Mouse (Mus musculus): ENCODE measurements around the gene Slc19a1.

Gene Slc19a1

DNA sequence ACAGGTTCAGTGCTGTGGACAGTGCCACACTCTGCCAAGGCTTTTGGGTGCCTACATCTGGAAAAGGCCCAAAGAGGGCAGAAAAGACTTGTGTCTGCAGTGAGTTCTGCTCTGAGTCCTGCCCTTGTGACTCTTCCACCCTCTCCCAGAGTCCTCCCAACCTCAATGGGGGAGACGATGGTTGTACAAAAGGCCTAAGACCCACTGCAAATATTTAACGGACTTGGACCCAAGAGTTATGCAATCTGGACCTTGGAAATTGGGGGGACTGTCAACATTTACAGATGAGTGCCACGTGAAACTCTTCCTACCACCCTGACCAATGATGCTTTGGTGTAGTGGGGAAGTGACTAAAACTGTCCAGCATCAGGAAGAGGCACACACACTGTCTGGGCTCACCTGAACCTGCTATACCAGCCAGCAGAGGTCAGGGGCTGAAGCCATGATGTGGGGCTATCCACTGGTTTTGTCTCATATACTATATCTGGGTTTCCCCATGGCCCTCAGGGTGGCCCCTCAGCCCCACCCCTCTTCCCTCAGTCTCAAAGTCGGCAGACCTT, 59.6 kb downstream of the Slc19a1 start:
- DNase-seq (ENCODE audit: low read depth, low spot score): no peak

DNA sequence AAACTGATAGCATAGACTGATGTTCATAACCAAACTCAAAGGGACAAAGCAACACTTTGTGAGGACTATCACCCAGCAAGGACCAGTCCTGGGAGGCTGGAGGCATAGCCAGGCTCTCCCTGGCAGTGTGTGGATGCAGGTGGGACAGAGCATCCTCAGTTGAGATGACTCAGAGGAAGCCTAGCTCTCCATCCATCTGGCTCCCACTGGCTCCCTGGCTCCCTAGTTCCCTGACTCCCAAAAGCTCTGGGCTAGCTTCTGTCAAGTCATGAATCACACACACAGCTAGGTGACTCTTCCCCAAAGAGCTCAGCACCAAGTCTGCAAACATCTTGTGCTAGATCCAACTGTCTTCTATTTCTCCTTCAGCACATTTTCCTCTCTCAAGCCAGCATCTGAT, 61.8 kb downstream of the Slc19a1 start:
- DNase-seq (ENCODE audit: low read depth, low spot score): no peak

DNA sequence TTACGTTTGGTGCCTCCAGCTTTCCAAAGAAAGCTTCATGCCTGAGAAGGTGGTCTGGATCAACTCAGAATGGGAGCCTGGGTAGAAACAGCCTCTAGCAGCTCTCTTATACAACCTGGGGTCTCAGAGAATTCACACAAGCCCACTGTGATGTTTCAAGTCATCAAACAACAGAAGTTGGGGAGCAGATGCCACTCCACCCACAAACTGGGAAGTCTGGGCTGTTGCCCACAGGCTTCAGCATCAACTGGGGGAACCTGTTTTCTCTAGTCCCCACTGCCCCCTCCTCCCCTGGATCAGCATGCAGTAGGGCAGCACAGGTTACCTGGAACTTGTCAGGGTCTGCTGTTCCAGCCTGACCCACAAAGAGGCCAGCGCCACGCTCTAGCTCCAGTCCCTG, 63.6 kb downstream of the Slc19a1 start:
- DNase-seq (ENCODE audit: low read depth, low spot score): no peak

DNA sequence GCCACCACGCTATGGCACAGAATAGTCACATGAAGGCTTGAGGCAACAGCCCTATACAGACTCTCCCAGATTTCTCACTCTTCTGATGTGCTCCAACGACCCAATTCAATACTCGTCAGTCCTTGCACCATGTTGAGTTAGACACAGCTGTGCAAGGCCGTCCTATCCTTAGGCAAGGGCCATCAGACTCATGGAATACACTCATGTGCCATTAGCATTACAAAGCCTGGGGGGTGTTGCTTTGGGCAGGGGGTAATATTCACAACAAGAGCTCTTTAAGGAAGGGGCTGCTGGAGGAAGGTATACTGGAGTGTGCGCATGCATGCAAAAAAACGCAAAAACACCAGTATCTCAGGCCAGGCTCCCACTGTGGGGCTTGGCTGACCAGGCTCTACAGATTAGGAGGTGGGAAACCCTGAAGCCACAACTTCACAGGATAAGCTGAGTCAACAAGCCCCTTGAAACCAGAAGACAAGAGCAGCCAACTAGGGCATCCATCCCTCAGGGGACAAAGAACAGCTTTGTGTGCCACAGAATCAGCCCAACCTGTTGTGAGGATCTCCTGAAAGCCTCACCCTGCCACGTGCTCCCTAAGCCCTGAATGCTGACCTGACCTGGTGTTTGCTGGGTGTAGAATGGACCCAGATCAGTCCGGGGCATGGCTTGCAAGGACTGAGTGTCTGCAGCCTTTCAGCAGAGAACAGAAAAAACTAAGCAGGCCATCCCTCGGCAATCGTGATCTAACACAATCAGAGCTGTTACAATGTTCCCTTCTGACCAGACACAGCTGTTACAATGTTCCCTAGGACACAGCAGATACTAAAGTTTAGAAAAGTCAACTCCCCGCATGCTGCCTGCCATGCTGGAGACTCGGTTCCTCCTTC, 65.2 kb downstream of the Slc19a1 start:
- DNase-seq (ENCODE audit: low read depth, low spot score): no peak

DNA sequence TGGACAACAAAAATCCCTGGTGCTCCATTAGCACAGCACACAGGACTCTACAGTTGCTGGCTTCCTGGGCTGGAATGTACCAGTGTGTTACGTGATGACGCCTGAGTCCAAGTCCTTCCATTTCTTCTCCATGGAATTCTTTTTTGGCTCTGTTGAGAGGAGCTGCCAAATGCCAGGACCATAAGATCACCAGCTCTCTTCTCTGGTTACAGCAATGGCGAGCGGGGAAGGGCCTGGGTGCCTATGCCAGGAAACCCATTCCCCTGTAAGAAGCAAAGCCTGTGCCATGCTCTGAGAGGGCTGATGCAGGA, 65.8 kb downstream of the Slc19a1 start:
- DNase-seq (ENCODE audit: low read depth, low spot score): no peak

DNA sequence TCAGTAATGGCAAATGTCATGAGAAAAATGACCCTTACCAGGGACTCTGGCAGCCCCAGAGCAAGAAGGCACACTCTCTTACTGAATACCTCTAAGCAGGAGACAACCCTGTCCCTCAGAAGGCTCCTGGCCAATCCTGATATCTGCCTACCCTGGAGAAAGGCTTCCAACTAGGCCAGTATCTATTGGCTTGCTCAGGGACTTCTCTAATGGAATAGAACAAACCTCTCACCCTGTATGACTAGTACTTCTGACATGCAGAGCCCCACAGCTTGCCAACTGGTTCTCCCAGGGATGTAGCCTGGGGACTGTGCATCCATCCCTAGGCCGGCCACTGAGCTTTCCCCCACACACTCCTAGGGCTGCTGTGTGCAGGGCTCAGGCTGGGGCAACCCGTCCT, 66.6 kb downstream of the Slc19a1 start:
- DNase-seq (ENCODE audit: low read depth, low spot score): no peak

DNA sequence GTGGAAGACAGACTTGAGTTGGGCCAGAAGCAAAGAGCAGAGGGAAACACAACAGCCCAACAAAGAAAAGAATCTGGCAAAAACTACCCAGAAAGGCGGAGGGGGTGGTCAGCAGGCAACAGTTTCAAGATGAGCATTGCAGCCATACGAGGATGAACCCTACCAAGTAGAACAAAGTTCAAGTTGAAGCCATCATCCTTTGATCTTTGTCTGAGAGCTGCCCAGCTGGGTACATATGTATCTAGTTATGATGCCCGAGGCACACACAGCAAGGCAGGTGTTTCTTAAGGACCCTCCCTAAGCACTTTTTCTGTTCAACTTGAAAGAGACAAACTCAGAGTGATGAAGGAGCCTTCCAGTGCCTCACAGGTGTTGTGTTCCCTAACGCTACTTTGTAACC, 67.7 kb downstream of the Slc19a1 start:
- no peak for DNase-seq (ENCODE audit: low read depth, low spot score)

DNA sequence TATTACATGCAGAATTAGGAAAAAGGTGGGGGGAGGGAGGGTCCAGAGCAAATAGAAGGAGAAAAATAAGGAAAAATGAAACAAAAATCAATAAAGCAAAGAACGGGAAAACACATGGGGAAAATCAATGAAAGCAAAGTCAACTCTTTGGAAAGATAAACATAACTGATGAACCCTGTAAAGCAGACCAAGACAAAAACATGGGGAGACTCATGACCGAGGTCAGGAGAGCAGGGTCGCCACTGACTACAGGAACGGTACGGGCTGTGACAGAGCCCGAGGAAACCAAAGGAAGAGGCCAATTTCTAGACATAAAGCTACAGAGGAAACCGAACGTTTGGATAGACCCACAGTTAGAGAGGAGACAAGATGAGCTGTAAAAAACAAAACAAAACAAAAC, 71.6 kb downstream of the Slc19a1 start:
- no peak for DNase-seq (ENCODE audit: low read depth, low spot score)

DNA sequence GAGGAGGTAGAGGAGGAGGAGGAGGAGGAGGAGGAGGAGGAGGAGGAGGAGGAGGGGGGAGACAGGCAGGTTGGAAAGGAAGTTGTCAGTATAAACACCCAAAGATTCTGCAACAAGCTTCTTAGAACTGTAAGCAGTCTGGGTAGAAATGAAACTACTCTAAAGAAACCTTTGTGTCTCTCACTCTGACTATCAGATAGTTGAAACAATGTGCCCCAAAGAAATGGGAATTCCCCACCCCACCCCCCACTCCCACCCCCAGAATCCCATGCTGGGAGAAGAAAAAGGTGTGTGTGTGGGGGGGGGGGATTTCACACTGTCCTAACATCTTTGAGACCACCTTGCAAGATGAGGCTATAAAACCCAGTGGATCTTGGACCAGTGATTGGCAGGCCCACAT, 72.3 kb downstream of the Slc19a1 start:
- no peak for DNase-seq (ENCODE audit: low read depth, low spot score)

DNA sequence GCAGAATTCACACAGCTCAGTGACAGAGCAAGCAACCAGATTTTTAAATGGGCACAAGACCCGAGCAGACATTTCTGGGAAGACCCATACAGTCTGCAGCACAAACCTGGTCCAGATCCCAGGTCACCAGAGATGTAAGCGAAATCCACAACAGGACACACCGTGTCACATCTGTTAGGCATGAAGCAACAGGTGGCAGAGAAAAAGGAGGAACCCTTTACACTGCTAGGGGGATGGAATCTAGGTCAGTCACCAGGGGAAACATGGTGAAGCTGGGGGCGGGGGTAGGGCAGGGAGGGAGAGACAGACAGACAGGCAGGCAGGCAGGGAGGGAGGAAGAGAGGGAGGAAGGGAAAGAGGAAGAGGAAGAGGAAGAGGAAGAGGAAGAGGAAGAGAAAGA, 76.1 kb downstream of the Slc19a1 start:
- no peak for DNase-seq (ENCODE audit: low read depth, low spot score)

DNA sequence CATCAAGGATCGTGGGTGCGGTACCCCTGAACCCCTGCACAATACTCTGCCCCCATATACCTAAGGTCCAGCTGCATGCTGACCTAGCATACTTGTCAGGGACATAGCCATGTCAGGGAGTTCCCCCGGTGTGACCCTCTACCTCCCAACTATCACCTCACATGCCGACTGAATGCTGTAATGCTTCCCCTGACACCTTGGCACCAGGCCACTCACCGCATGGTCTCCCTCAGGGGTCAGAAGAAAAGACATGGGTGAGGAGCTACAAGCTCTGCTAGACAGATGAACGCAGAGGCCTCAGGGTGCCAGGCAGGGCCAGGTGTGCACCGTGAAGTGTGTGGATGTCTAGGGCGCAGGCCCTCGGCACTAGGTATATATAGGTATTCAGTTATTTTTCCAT, 78.0 kb downstream of the Slc19a1 start:
- no peak for DNase-seq (ENCODE audit: low read depth, low spot score)
